Mouse (Mus musculus): ENCODE measurements at regions not wholly inside any gene's neighbourhood (a gene's known extent, or its start where the extent isn't known, plus 50 kb on each side); places are given as distances from the start of the nearest gene placed in this dataset.

DNA sequence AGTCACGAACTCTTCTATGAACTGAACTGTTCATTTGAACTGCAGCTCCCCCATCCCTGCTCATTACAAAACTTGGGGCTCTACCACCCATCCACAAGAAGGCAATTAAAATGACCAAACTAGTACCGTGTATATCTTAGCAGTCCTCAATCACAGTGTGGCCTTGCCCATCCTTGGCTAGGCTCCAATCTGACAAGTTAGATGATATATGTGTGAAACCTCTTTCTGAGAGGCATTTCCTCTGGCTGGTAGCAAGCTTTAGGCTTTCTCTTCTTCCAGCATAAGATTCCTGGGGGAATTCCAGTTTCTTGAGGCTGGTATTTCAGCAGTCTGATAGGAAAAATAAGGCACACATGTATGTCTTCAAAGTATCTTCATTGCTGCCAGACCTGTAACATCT lies 88.8 kb upstream of the Hnrnpa3 start:
- no peak for TF ChIP-seq CTCF (IDR thresholded peaks at IDR 0.05; ENCODE audit: low read depth, low read length)
- no peak for TF ChIP-seq EP300 (IDR thresholded peaks at IDR 0.05; ENCODE audit: insufficient read depth, low read depth, low read length)
- no peak for TF ChIP-seq POLR2A (IDR thresholded peaks at IDR 0.05; ENCODE audit: insufficient read depth, low read length)
